In genomic region chr1:166153351-166154120, GRCm38 (mm10) we compare ENCODE assay signal across 8 mouse cellular contexts. TPM values are rescaled to one million over a fixed set of nuclear protein-coding genes. Genes with fewer than 3 reads are reported as not detected.
A peak's percentile ranks its signal among the peaks of the same experiment; 100 is the strongest.
DNase-seq lines count a peak whose midpoint lies in the region; ATAC-seq and TF ChIP-seq lines count a peak whose summit lies in the region.

No protein-coding gene starts in this region.

- H3K4me1 ChIP-seq in bone marrow, adult 2 months (ENCODE audit: control insufficient read depth, insufficient read depth, low read length), result no peaks in the 10 kb centered on the region
- no peaks in the 10 kb centered on the region for H3K4me1 ChIP-seq in embryonic fibroblast, embryonic 13.5 days (ENCODE audit: control insufficient read depth, insufficient read depth, low read length)
- peaks cover 3% of the 10 kb centered on the region for H3K4me1 ChIP-seq in heart, embryonic 13.5 days
- H3K4me1 ChIP-seq in liver, embryonic 15.5 days (replicated peaks), result peaks cover 18% of the 10 kb centered on the region
- H3K4me1 ChIP-seq in neural tube, embryonic 13.5 days (replicated peaks), result peaks cover 14% of the 10 kb centered on the region; the same call in 1 of the 2 replicates

- peak; percentile 89 for TF ChIP-seq CTCF in C2C12 (IDR thresholded peaks at IDR 0.05; ENCODE audit: control insufficient read depth, insufficient read depth, insufficient read length)
- peak; percentile 88 for TF ChIP-seq CTCF in bone marrow, adult 2 months (IDR thresholded peaks at IDR 0.05; ENCODE audit: control insufficient read depth, insufficient read depth, low read length)
- TF ChIP-seq CTCF in embryonic fibroblast, embryonic 13.5 days (IDR thresholded peaks at IDR 0.05; ENCODE audit: borderline replicate concordance, insufficient read depth, low read length), result peak; percentile 78

- 11% methylated on average over 18 of the region's 18 CpGs for WGBS in bone marrow, adult 2 months
- WGBS in heart, embryonic 13.5 days, result 12% methylated on average over 18 of the region's 18 CpGs
- WGBS in liver, embryonic 15.5 days (ENCODE audit: insufficient replicate concordance), result 12% methylated on average over 18 of the region's 18 CpGs
- 13% methylated on average over 18 of the region's 18 CpGs for WGBS in neural tube, embryonic 13.5 days

- no peak overlapping the region for H3K9ac ChIP-seq in heart, embryonic 13.5 days
- H3K9ac ChIP-seq in liver, embryonic 15.5 days, result no peak overlapping the region
- H3K9ac ChIP-seq in neural tube, embryonic 13.5 days, result no peak overlapping the region

- H3K4me2 ChIP-seq in heart, embryonic 13.5 days, result peak overlapping the region; percentile 66
- H3K4me2 ChIP-seq in liver, embryonic 15.5 days, result peak overlapping the region; percentile 21; the same call in 1 of the 2 replicates
- H3K4me2 ChIP-seq in neural tube, embryonic 13.5 days, result no peak overlapping the region

- H3K79me3 ChIP-seq in C2C12 (ENCODE audit: low read depth), result no peaks in the 10 kb centered on the region

- H3K36me3 ChIP-seq in C2C12 (ENCODE audit: control insufficient read depth, insufficient read depth), result no peaks in the 10 kb centered on the region
- no peaks in the 10 kb centered on the region for H3K36me3 ChIP-seq in heart, embryonic 13.5 days
- no peaks in the 10 kb centered on the region for H3K36me3 ChIP-seq in liver, embryonic 15.5 days (replicated peaks)
- H3K36me3 ChIP-seq in neural tube, embryonic 13.5 days, result no peaks in the 10 kb centered on the region

- TF ChIP-seq POLR2A in bone marrow, adult 2 months (IDR thresholded peaks at IDR 0.05; ENCODE audit: borderline replicate concordance, control insufficient read depth, low read depth, low read length), result no peak
- TF ChIP-seq POLR2A in embryonic fibroblast, embryonic 13.5 days (IDR thresholded peaks at IDR 0.05; ENCODE audit: low read depth, low read length), result no peak

- H3K27ac ChIP-seq in bone marrow, adult 2 months (ENCODE audit: control insufficient read depth, insufficient read depth, low read depth, low read length, poor library complexity), result no peak overlapping the region
- no peak overlapping the region for H3K27ac ChIP-seq in embryonic fibroblast, embryonic 13.5 days (ENCODE audit: insufficient read depth, low read length)
- H3K27ac ChIP-seq in heart, embryonic 13.5 days (replicated peaks), result no peak overlapping the region
- H3K27ac ChIP-seq in liver, embryonic 15.5 days (replicated peaks), result no peak overlapping the region
- H3K27ac ChIP-seq in neural tube, embryonic 13.5 days (replicated peaks), result no peak overlapping the region

- no peak for ATAC-seq in heart, embryonic 13.5 days (ENCODE audit: extremely low read depth, insufficient number of reproducible peaks, low FRiP score, low TSS enrichment)
- no peak for ATAC-seq in liver, embryonic 15.5 days (ENCODE audit: insufficient read depth)
- ATAC-seq in neural tube, embryonic 13.5 days (ENCODE audit: low read depth), result peak; percentile 34; the same call in 1 of the 2 replicates

- no peaks in the 10 kb centered on the region for H3K79me2 ChIP-seq in C2C12 (ENCODE audit: control insufficient read depth, insufficient read depth)

- no peak overlapping the region for H3K4me3 ChIP-seq in C2C12 (ENCODE audit: insufficient read depth, poor library complexity, severe bottlenecking)
- no peak overlapping the region for H3K4me3 ChIP-seq in bone marrow, adult 2 months (replicated peaks; ENCODE audit: control insufficient read depth, low read depth, low read length)
- H3K4me3 ChIP-seq in embryonic fibroblast, embryonic 13.5 days (ENCODE audit: insufficient read depth, low read length), result no peak overlapping the region
- no peak overlapping the region for H3K4me3 ChIP-seq in heart, embryonic 13.5 days
- no peak overlapping the region for H3K4me3 ChIP-seq in liver, embryonic 15.5 days (replicated peaks)
- no peak overlapping the region for H3K4me3 ChIP-seq in neural tube, embryonic 13.5 days

- H3K9me3 ChIP-seq in heart, embryonic 13.5 days, result no peaks in the 10 kb centered on the region
- H3K9me3 ChIP-seq in liver, embryonic 15.5 days (replicated peaks), result no peaks in the 10 kb centered on the region
- no peaks in the 10 kb centered on the region for H3K9me3 ChIP-seq in neural tube, embryonic 13.5 days

- no peak overlapping the region for H3ac ChIP-seq in C2C12 (ENCODE audit: control insufficient read depth, insufficient read length, low read depth)

- peak; percentile 85 to 92 for DNase-seq in kidney, postnatal 25 days
- peak; percentile 57 for DNase-seq in telencephalon, adult 2 months (ENCODE audit: low read depth, low spot score)

- peaks cover 9% of the 10 kb centered on the region for H3K27me3 ChIP-seq in C2C12 (ENCODE audit: control insufficient read depth, insufficient read depth, insufficient read length)
- H3K27me3 ChIP-seq in heart, embryonic 13.5 days (replicated peaks), result peaks cover 40% of the 10 kb centered on the region
- peaks cover 40% of the 10 kb centered on the region for H3K27me3 ChIP-seq in liver, embryonic 15.5 days
- H3K27me3 ChIP-seq in neural tube, embryonic 13.5 days, result peaks cover 28% of the 10 kb centered on the region

TF ChIP-seq in C2C12, 6 proteins besides CTCF, POLR2A, EP300 and RAD21:
- TF ChIP-seq MAX (IDR thresholded peaks at IDR 0.05) (peak; percentile 50), MYOD1 (IDR thresholded peaks at IDR 0.05; ENCODE audit: control insufficient read depth, insufficient read length, low read depth) (no peak)

RNA-seq across cellular contexts. Expression of gene Gpa33, which starts 23.5 kb away (rescaled TPM):
- polyA plus RNA-seq in C2C12 (2012; fragmentation: generic; extraction: Trizol), result 0.37 TPM
- 6.9 TPM in 1 of 2 replicates, not detected in the other for polyA plus RNA-seq in bone marrow, adult 2 months (2011; ENCODE audit: insufficient read depth, insufficient read length, low replicate concordance, missing spikeins)
- not detected in 2 replicates for polyA plus RNA-seq in embryonic fibroblast, embryonic 13.5 days (2011; ENCODE audit: insufficient read length, low read depth, missing spikeins)
- 0.13 TPM in 1 of 2 replicates, not detected in the other for polyA plus RNA-seq in heart, embryonic 13.5 days (2015; fragmentation: Nextera tagmentation; extraction: Ambion mirVana)
- polyA plus RNA-seq in liver, embryonic 15.5 days (2015; fragmentation: Nextera tagmentation; extraction: Ambion mirVana), result 0.07 and 0.09 TPM in 2 replicates
- not detected in 2 replicates for polyA plus RNA-seq in neural tube, embryonic 13.5 days (2015; fragmentation: Nextera tagmentation; extraction: Ambion mirVana)

RNA-seq across cellular contexts. Expression of gene Dusp27, which starts 25.8 kb away (rescaled TPM):
- polyA plus RNA-seq in C2C12 (2012; fragmentation: generic; extraction: Trizol), result 5.4 TPM
- polyA plus RNA-seq in bone marrow, adult 2 months (2011; ENCODE audit: insufficient read depth, insufficient read length, low replicate concordance, missing spikeins), result 1.2 TPM in 1 of 2 replicates, not detected in the other
- 2.2 and 3.0 TPM in 2 replicates for polyA plus RNA-seq in embryonic fibroblast, embryonic 13.5 days (2011; ENCODE audit: insufficient read length, low read depth, missing spikeins)
- 45.4 and 48.9 TPM in 2 replicates for polyA plus RNA-seq in heart, embryonic 13.5 days (2015; fragmentation: Nextera tagmentation; extraction: Ambion mirVana)
- polyA plus RNA-seq in liver, embryonic 15.5 days (2015; fragmentation: Nextera tagmentation; extraction: Ambion mirVana), result 0.26 and 0.53 TPM in 2 replicates
- polyA plus RNA-seq in neural tube, embryonic 13.5 days (2015; fragmentation: Nextera tagmentation; extraction: Ambion mirVana), result 1.6 and 2.3 TPM in 2 replicates
